7 mouse cellular contexts compared by ENCODE assay signal in the genomic region with DNA sequence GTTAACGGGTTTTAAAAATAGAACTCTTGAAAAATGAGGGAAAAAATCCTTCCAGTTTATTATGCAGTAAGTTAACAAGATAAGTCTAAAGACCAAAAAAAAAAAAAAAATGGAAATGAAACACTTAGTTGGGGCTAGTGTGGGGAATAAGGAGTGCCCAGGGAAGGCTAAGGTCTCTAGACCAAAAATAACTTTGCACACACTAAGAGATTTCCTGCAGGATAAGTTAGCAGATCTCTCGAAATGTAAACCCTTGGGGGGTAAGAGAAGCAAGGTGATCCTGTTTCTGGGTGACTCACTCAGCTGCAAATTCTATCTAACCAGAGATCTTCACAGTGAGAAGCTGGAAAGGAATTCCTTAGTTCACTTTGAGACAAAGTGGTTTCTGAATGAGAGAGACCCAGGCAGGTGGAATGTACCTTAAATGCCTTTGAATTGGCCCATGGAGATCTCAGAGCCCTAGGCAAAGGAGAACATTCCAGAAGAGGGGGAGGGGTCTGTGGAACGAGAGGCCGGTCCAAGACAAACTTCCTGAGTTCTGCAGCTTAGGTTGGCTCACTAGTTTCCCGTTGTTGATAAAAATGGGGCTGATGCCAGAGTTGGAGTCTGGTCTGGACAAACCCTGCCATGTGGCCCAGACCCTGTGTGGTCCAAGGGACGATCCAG.
DNase-seq lines count a peak whose midpoint lies in the region; ATAC-seq lines count a peak whose summit lies in the region.

No protein-coding gene starts in this region.

- no peak for ATAC-seq in liver, embryonic 11.5 days (replicated peaks; ENCODE audit: low FRiP score)

- no peaks in the 10 kb centered on the region for H3K27me3 ChIP-seq in heart, embryonic 10.5 days (ENCODE audit: insufficient read depth, poor library complexity, severe bottlenecking)
- no peaks in the 10 kb centered on the region for H3K27me3 ChIP-seq in forebrain, embryonic 10.5 days (ENCODE audit: poor library complexity, severe bottlenecking)
- H3K27me3 ChIP-seq in liver, embryonic 11.5 days (replicated peaks; ENCODE audit: control insufficient read depth, insufficient read depth, low read length) = no peaks in the 10 kb centered on the region

- no peak overlapping the region for H3K4me3 ChIP-seq in heart, embryonic 10.5 days
- H3K4me3 ChIP-seq in forebrain, embryonic 10.5 days = no peak overlapping the region
- H3K4me3 ChIP-seq in liver, embryonic 11.5 days (ENCODE audit: low read depth, low read length) = no peak overlapping the region

- peak; percentile 16 to 22 for DNase-seq in urinary bladder, adult 18-20 months (ENCODE audit: low spot score in 2 of 2)
- DNase-seq in urinary bladder, adult 2 months (ENCODE audit: low spot score) = no peak
- DNase-seq in heart, embryonic 10.5 days (ENCODE audit: low spot score) = peak; percentile 76
- peak; percentile 65 for DNase-seq in kidney, postnatal 10 days
- DNase-seq in forebrain, embryonic 10.5 days (ENCODE audit: extremely low spot score, low spot score) = no peak
- no peak for DNase-seq in cerebellum, adult 18-20 months
- DNase-seq in liver, embryonic 11.5 days (ENCODE audit: low spot score) = no peak

- 30% methylated on average over 6 of the region's 6 CpGs for WGBS in heart, embryonic 10.5 days
- WGBS in forebrain, embryonic 10.5 days = 71% methylated on average over 6 of the region's 6 CpGs
- 53% methylated on average over 6 of the region's 6 CpGs for WGBS in liver, embryonic 11.5 days

- no peak overlapping the region for H3K27ac ChIP-seq in heart, embryonic 10.5 days
- no peak overlapping the region for H3K27ac ChIP-seq in forebrain, embryonic 10.5 days
- H3K27ac ChIP-seq in liver, embryonic 11.5 days (ENCODE audit: low read depth, low read length) = no peak overlapping the region

- H3K9me3 ChIP-seq in heart, embryonic 10.5 days = no peaks in the 10 kb centered on the region
- no peaks in the 10 kb centered on the region for H3K9me3 ChIP-seq in forebrain, embryonic 10.5 days
- H3K9me3 ChIP-seq in liver, embryonic 11.5 days (ENCODE audit: control insufficient read depth, low read length) = no peaks in the 10 kb centered on the region

- no peak overlapping the region for H3K9ac ChIP-seq in liver, embryonic 11.5 days (ENCODE audit: low read depth, low read length)

- H3K4me2 ChIP-seq in liver, embryonic 11.5 days = no peak overlapping the region

- peaks cover 27% of the 10 kb centered on the region for H3K4me1 ChIP-seq in heart, embryonic 10.5 days
- H3K4me1 ChIP-seq in forebrain, embryonic 10.5 days = peaks cover 12% of the 10 kb centered on the region
- no peaks in the 10 kb centered on the region for H3K4me1 ChIP-seq in liver, embryonic 11.5 days (replicated peaks; ENCODE audit: control insufficient read depth, insufficient read depth, low read length)

- H3K36me3 ChIP-seq in heart, embryonic 10.5 days = no peaks in the 10 kb centered on the region
- H3K36me3 ChIP-seq in forebrain, embryonic 10.5 days (replicated peaks) = no peaks in the 10 kb centered on the region
- H3K36me3 ChIP-seq in liver, embryonic 11.5 days (ENCODE audit: control insufficient read depth, insufficient read depth, low read length) = no peaks in the 10 kb centered on the region

Comparison
In these comparisons a context has a peak if more than half of its experiments do, and no peak if none do; other contexts are left out.
1. DNase-seq: peak in urinary bladder, adult 18-20 months (2 of 2), heart, embryonic 10.5 days (single experiment) and kidney, postnatal 10 days (single experiment); none in urinary bladder, adult 2 months (single experiment), forebrain, embryonic 10.5 days (single experiment), cerebellum, adult 18-20 months (0 of 2) and liver, embryonic 11.5 days (single experiment).